Mouse (Mus musculus) midbrain, embryonic 11.5 days (tissue): Measurements from ENCODE around the gene Selenbp1. TPM values are rescaled to one million over a fixed set of nuclear protein-coding genes. Genes with fewer than 3 reads are reported as not detected.
"Not testable (repeated sequence)": the region's sequence is repeated elsewhere in the genome, so short reads cannot be mapped to it uniquely, and the experiment has no call there.

ENCODE experiments used
- ATAC-seq: fragments of 200-750 bp; cut with Nextera tagmentation; 2 replicates; pipeline ENCODE4 v1.8.0; 2017; ENCODE audit warnings: moderate TSS enrichment, moderate library complexity; ENCODE audit not compliant: low FRiP score
- DNase-seq: peaks from one replicate; pipeline ENCODE4 v3.0.0; 2015; ENCODE audit warnings: low spot score; ENCODE audit errors: missing footprints
- H3K27ac ChIP-seq: fragments of 300-500 bp; sonication (generic); 2 replicates; pipeline ENCODE4 v1.5.1; 2014; ENCODE audit warnings: low read depth, low read length
- H3K27me3 ChIP-seq: fragments of 300-500 bp; sonication (generic); 2 replicates; pipeline ENCODE4 v1.6.1; 2014; ENCODE audit warnings: mild to moderate bottlenecking, low read length, moderate library complexity, mixed read lengths; ENCODE audit not compliant: control insufficient read depth, insufficient read depth
- H3K36me3 ChIP-seq: fragments of 300-500 bp; sonication (generic); 2 replicates; pipeline ENCODE4 v1.6.1; 2014; ENCODE audit warnings: mild to moderate bottlenecking, low read length, moderate library complexity, mixed read lengths; ENCODE audit not compliant: control insufficient read depth, insufficient read depth
- H3K4me1 ChIP-seq: fragments of 300-500 bp; sonication (generic); 2 replicates; pipeline ENCODE4 v1.6.1; 2014; ENCODE audit warnings: low read length; ENCODE audit not compliant: control insufficient read depth, insufficient read depth
- H3K4me2 ChIP-seq: fragments of 300-500 bp; sonication (generic); 2 replicates; pipeline ENCODE4 v1.6.1; 2014; ENCODE audit warnings: mild to moderate bottlenecking, moderate library complexity
- H3K4me3 ChIP-seq: fragments of 300-500 bp; sonication (generic); 2 replicates; pipeline ENCODE4 v1.5.1; 2014; ENCODE audit warnings: low read depth, low read length
- H3K9ac ChIP-seq: fragments of 300-500 bp; sonication (generic); 2 replicates; pipeline ENCODE4 v1.6.1; 2014; ENCODE audit warnings: low read length
- H3K9me3 ChIP-seq: fragments of 300-500 bp; sonication (generic); 2 replicates; pipeline ENCODE4 v1.6.1; 2016; ENCODE audit warnings: low read length; ENCODE audit not compliant: control insufficient read depth
- WGBS: fragments of 180-500 bp; shearing (Covaris S2); extraction: QIAGEN DNeasy Blood & Tissue Kit; methylation state at CpG from one replicate; pipeline ENCODE4 v1.1.7; 2014; 5-methylcytosine and 5-hydroxymethylcytosine counted together
- polyA plus RNA-seq: library from polyadenylated mRNA; unstranded; fragments of >200 nt; fragmentation: Nextera tagmentation; extraction: Ambion mirVana; gene quantifications from 2 replicates; pipeline ENCODE4 v1.2.1, GENCODE M21; 2014

Selenbp1 gene
- polyA plus RNA-seq, 1 experiment from 2014 or later, result 3.6 TPM

DNA sequence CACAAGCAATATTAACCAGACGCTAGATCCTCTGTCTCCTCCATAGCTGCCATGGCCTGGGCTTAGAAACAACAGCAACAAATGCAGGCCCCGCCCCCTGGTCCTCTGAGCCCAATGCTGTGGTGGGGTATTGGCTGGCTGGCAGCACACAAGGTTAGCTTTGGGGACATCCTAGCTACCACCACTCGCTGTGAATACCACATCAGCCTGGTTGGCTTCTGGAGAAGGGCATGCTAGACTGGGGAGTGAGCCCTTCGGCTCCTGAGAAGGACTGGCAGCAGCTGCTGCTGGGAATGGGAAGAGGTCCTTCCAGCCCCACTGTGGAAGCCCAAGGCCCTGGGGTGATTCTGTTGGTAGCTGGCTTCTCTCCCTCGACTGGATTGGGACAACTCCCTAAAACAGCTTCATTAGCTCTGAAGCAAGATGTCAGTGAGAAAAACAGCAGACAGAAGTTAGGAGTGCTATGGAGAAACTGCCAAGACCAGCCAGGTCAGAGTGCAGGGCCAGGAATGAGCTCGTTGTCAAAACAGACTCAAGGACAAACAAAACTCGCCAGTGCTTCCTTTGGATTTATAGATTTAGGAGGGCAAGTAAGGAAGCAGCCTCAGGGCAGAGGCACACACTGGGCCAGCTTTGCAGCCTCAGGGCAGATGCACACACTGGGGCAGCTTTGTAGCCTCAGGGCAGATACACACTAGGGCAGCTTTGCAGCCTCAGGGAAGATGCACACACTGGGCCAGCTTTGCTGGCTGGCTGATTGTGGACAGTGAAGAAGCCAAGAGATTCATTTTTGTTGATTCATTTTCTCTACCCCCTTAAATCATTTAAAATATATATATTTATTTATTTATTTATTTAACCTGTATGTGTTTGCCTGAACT lies 2.2 kb upstream of the Selenbp1 start:
- H3K27me3 ChIP-seq, H3K27ac ChIP-seq, H3K4me3 ChIP-seq, H3K4me1 ChIP-seq, H3K4me2 ChIP-seq, H3K9me3 ChIP-seq, H3K9ac ChIP-seq, ATAC-seq, H3K36me3 ChIP-seq: not testable (repeated sequence)
- DNase-seq, result peak; percentile 72
- 49% methylated on average over 7 of the region's 7 CpGs for WGBS

DNA sequence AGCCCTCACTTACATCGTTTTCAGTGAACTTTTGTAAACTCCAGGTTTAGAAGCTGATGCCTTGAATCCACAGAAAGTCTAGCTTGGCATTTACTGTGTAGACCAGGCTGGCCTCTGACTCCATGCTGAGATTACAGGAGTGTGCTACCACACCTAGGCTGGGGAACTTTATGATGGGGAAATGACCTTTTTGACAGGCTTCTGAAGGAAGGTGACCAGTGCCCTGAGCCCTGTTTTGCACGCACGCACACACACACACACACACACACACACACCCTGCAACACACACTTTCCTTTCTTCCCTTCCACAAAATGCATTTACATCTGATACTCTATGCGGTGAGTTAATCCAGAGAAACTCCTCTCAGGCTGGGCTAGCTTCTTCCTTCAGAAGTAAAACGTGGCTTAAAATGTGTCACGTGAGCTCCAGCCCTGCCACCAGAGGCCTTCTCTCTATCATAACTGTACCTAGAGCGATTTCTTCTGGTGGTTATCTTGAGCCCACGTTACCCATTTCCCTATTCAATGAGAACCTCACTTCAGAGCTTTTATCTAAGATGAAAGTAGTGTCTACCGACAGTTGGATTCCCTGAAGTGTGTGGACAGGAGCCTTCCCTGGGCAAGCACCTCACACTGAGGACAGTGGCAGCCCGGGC lies 1.3 kb upstream of the Selenbp1 start:
- not testable (repeated sequence) for H3K9ac ChIP-seq, H3K4me1 ChIP-seq, ATAC-seq, H3K4me2 ChIP-seq, H3K9me3 ChIP-seq, H3K36me3 ChIP-seq, H3K27me3 ChIP-seq, H3K27ac ChIP-seq, H3K4me3 ChIP-seq
- DNase-seq, result peak; percentile 76
- WGBS, result 79% methylated on average over 10 of the region's 10 CpGs

DNA sequence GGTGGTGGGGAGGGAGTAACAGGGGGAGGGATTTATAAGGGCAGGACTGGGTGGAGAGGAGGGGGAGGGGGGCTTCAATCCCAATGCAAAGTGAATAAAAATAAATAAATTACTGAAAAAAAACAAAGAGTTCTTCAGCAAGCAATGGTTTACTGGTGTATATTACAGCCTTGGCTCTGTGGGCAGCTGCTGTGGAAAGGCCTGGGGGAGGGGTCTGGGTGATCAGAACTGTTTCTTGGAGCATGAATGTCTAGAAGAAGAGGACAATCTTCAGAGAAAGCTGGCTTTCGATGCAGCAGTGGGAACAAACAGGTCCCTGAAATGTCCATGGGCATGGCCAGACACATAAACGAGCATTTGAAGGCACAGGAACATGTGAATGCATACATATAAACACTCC lies 577 bp upstream of the Selenbp1 start:
- not testable (repeated sequence) for H3K4me2 ChIP-seq

DNA sequence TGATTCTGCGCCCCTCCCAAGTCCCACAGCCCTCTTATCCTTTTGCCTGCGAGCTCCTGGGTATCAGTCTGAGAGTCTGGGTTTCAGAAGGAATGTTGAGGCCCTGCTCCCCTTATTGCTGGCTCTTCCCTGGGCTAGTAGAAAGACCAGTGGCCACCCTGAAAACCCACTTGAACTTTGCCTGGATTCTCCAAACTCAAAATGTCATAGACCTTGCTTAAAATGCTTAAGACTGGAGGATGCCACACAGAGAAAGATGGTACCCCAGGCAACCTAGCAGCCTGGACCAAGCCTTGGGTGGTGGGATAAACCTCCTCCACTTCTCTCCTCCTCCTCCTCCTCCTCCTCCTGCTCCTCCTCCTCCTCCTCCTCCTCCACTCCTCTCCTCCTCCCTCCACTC lies 748 bp downstream of the Selenbp1 start:
- H3K27ac ChIP-seq, H3K4me1 ChIP-seq, H3K9me3 ChIP-seq, H3K27me3 ChIP-seq, H3K4me2 ChIP-seq, H3K36me3 ChIP-seq, H3K4me3 ChIP-seq, H3K9ac ChIP-seq, ATAC-seq: not testable (repeated sequence)
- DNase-seq, result peak; percentile 26
- no CpG with 5 or more reads among the region's 2 CpGs for WGBS

More for the DNA sequence above, 577 bp upstream of the Selenbp1 start:
- DNase-seq, result peak; percentile 80
- not testable (repeated sequence) for H3K4me3 ChIP-seq, ATAC-seq, H3K9me3 ChIP-seq, H3K4me1 ChIP-seq, H3K9ac ChIP-seq, H3K27me3 ChIP-seq, H3K36me3 ChIP-seq, H3K27ac ChIP-seq
- WGBS, result 70% methylated on average over 2 of the region's 2 CpGs

DNA sequence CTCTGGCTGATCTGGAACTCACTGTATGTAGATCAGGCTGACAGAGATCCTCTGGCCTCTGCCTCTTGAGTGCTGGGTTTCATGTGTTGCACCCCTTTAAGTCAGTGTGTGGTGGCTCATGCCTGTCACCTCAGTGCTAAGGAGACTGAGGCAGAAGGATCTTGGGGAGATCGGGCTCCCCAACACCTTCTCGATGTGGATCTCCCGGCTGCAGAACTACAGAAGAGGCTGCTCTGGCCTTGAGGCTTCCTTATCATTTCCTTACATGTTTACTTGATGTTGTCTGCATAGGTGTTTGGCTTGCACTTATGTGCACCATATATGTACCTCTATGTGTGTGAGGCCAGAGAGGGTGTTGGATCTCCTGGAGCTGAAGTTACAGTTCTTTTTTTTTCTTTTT lies 1.7 kb downstream of the Selenbp1 start:
- 96% methylated on average over 3 of the region's 3 CpGs for WGBS
- not testable (repeated sequence) for H3K4me3 ChIP-seq, H3K27me3 ChIP-seq, H3K9me3 ChIP-seq, H3K4me2 ChIP-seq, ATAC-seq, H3K27ac ChIP-seq, H3K36me3 ChIP-seq, H3K4me1 ChIP-seq, H3K9ac ChIP-seq
- peak; percentile 69 for DNase-seq

DNA sequence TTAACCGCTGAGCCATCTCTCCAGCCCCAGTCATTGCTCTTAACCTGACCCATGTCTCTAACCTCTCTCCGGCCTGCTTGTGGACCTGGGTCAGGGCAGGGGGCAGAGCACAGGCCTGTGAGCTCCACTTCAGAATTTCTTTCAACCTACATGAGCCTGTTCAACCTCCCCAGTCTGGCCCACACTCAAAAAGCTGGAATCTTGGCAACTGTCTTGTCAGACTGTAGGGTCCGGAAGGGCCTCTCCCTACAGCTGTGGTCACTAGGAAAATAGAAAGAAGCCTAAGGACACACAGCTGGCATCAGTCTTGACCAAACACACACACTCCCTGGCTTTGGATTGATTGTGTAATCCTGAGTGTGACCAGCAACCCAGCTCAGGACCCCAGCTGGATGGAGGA lies 2.5 kb downstream of the Selenbp1 start:
- 87% methylated on average over 3 of the region's 3 CpGs for WGBS
- H3K4me2 ChIP-seq, H3K9me3 ChIP-seq, H3K9ac ChIP-seq, H3K27ac ChIP-seq, H3K4me1 ChIP-seq, H3K27me3 ChIP-seq, H3K36me3 ChIP-seq, ATAC-seq, H3K4me3 ChIP-seq: not testable (repeated sequence)
- peak; percentile 75 for DNase-seq

DNA sequence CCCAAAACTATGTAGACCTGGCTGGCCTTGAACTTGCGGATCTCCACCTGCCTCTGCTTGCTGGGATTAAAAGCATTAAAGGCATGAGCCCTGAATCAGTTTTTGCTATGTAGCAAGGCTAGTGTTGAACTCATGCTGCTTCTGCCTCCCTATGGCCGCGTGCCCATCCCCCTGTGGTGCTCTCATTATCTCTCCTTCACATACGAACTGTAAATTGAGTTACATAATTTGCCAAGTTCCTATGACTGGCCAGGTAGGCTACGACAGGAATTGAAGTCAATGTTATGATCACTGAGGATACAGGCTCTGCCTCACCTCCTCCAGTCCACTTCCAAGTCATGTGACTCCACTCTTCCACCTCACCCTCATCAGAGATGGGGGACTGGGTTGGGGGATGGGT lies 3.3 kb downstream of the Selenbp1 start:
- DNase-seq, H3K4me1 ChIP-seq, H3K4me2 ChIP-seq, H3K27me3 ChIP-seq, H3K36me3 ChIP-seq, H3K4me3 ChIP-seq, H3K27ac ChIP-seq, H3K9ac ChIP-seq, H3K9me3 ChIP-seq, ATAC-seq: not testable (repeated sequence)
- WGBS, result 87% methylated on average over 5 of the region's 5 CpGs

DNA sequence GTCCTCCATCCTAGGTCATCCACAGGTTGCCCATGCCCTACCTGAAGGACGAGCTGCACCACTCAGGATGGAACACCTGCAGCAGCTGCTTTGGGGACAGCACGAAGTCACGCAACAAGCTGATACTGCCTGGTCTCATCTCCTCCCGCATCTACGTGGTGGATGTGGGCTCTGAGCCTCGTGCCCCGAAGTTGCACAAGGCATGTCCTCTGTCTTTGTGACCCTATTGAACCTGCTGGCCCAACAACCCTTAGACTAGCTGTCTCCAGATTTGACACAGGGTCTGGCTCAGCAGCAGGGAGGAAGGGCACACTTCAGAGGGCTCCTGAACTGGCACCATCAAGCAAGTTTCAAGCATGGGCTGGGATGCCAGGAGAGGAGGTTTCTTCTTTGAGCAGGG lies 4.3 kb downstream of the Selenbp1 start:
- DNase-seq, H3K4me1 ChIP-seq, H3K4me3 ChIP-seq, H3K9me3 ChIP-seq, H3K36me3 ChIP-seq, H3K27me3 ChIP-seq, H3K27ac ChIP-seq, H3K4me2 ChIP-seq, ATAC-seq, H3K9ac ChIP-seq: not testable (repeated sequence)
- 95% methylated on average over 6 of the region's 7 CpGs for WGBS

DNA sequence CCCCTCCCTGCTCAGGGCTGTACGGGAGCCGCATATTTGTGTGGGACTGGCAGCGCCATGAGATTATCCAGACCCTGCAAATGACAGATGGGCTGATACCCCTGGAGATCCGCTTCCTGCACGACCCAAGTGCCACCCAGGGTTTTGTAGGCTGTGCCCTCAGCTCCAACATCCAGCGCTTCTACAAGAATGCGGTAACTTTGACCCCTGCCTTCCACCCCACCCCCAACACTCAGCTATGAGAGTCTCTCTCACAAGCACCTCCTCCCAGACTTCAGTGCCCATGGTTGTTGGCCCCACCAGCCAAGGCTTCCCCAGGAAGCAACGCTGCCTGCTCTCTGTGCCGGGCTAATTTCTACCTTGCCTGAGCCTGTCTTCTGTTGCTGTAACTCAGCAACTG lies 7.2 kb downstream of the Selenbp1 start:
- not testable (repeated sequence) for H3K27ac ChIP-seq, H3K4me2 ChIP-seq, H3K9ac ChIP-seq, H3K27me3 ChIP-seq, H3K4me3 ChIP-seq, H3K9me3 ChIP-seq, H3K4me1 ChIP-seq, H3K36me3 ChIP-seq, ATAC-seq
- DNase-seq, result peak; percentile 10
- 70% methylated on average over 9 of the region's 9 CpGs for WGBS
